Mouse (Mus musculus) lung, adult 2 months (tissue): ENCODE measurements at regions not wholly inside any gene's neighbourhood (a gene's known extent, or its start where the extent isn't known, plus 50 kb on each side); places are given as distances from the start of the nearest gene placed in this dataset.

ENCODE experiments used
- DNase-seq: peaks from one replicate; pipeline ENCODE4 v3.0.0; 2022
- H3K4me1 ChIP-seq: fragments of 200-500 bp; 2 replicates; pipeline ENCODE4 v1.6.1; 2011; ENCODE audit warnings: low read length; ENCODE audit not compliant: control insufficient read depth, insufficient read depth
- H3K4me3 ChIP-seq: fragments of 200-500 bp; replicated peaks from 2 replicates; pipeline ENCODE3; 2011; ENCODE audit warnings: low read depth, mild to moderate bottlenecking, control low read depth, low read length; ENCODE audit errors: extremely low read depth
- CTCF ChIP-seq: fragments of 200-500 bp; IDR thresholded peaks from 2 replicates; pipeline ENCODE4 v1.5.1; 2011; ENCODE audit warnings: mild to moderate bottlenecking, low read length, control low read depth; ENCODE audit not compliant: insufficient read depth
- POLR2A ChIP-seq: fragments of 200-500 bp; IDR thresholded peaks from 2 replicates; pipeline ENCODE4 v1.6.1; 2011; ENCODE audit warnings: low read depth, mild to moderate bottlenecking, control low read depth, low read length, borderline replicate concordance; ENCODE audit errors: extremely low read depth
- WGBS: fragments of 180-500 bp; shearing (Covaris S2); methylation state at CpG from one replicate; pipeline ENCODE4 v1.1.7; 2018; 5-methylcytosine and 5-hydroxymethylcytosine counted together

GRCm38 (mm10) chr12:25313212-25313611 lies 216.3 kb upstream of the Id2 start:
- H3K4me1 ChIP-seq, result peaks cover 6% of the 10 kb centered on the region
- TF ChIP-seq CTCF (no peak), POLR2A (no peak)
- DNase-seq, result no peak
- H3K4me3 ChIP-seq, result no peak overlapping the region

- TF ChIP-seq POLR2A (no peak), CTCF (no peak)
- Histone ChIP-seq H3K4me3 (no peak overlapping the region), H3K4me1 (peaks cover 6% of the 10 kb centered on the region)
- 71% methylated on average over 2 of the region's 2 CpGs for WGBS
- no peak for DNase-seq
Measured at GRCm38 (mm10) chr12:25312390-25312789, 215.4 kb upstream of the Id2 start.

DNA sequence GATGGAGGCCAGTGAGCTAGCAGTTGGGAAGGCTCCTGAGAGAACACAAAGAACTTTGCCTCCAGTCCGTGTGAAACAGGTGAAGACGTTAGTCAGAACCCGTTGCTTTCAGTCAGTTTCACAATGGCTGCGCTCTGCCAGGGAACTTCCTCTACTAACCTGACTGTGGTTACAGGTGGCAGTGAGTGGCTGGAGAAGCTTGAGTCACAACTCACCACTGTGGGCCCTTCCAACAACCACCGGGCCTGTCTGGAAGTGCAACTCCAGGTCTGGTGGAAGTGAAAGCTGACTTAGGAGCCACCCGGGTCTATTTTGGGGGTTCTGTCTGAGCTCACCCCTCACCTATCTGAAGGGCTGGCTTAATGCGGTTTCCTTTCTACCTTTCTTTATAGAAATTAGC lies 214.8 kb upstream of the Id2 start:
- H3K4me3 ChIP-seq, result no peak overlapping the region
- WGBS, result 66% methylated on average over 7 of the region's 7 CpGs

GRCm38 (mm10) chr12:25310293-25310946 lies 213.5 kb upstream of the Id2 start:
- 37% methylated on average over 6 of the region's 6 CpGs for WGBS
- DNase-seq, result peak; percentile 58
- Histone ChIP-seq H3K4me3 (no peak overlapping the region), H3K4me1 (peaks cover 6% of the 10 kb centered on the region)
- TF ChIP-seq CTCF, result no peak
- no peak for TF ChIP-seq POLR2A

More for the DNA sequence above, 214.8 kb upstream of the Id2 start:
- peaks cover 6% of the 10 kb centered on the region for H3K4me1 ChIP-seq
- DNase-seq, result no peak
- no peak for TF ChIP-seq POLR2A
- no peak for TF ChIP-seq CTCF

- WGBS, result 98% methylated on average over 6 of the region's 6 CpGs
- TF ChIP-seq CTCF, result no peak
- TF ChIP-seq POLR2A, result no peak
- no peak for DNase-seq
- Histone ChIP-seq H3K4me1 (peaks cover 6% of the 10 kb centered on the region), H3K4me3 (no peak overlapping the region)
Measured at GRCm38 (mm10) chr12:25309234-25309633, 212.3 kb upstream of the Id2 start.

GRCm38 (mm10) chr12:25305764-25306653 lies 209.1 kb upstream of the Id2 start:
- DNase-seq, result no peak

DNA sequence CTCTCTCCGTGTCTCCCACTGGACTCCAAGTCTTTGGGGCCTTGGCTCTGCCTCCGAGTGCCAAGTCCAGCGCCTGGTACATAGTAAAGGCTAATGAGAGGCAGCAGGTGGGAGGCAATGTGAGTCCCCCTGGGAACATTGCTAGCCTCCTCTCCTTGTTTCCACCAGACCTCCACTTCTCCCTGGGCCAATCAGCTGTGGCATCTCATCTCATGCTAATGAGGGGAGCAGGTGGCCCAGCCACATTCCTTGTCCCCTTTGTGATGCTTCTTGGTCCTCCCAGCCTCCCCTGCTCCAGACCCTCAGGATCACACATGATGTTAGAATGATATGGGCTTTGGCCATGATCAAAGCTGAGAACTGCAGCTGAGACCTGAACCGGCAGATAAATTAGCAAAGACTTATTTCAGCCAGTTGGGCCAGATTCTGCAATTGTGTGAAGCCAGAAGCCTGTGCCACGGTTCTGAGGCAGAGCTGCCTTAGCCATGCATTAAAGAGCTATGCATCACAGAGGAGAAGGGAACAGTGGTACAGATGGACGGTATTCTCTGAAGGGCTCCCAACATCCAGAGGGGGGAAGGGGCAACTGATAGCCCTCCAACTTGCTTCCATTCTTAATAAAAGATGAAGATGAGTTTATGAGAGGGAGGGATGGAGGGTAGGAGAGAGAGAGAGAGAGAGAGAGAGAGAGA lies 208.0 kb upstream of the Id2 start:
- Histone ChIP-seq H3K4me3 (no peak overlapping the region), H3K4me1 (peaks cover 4% of the 10 kb centered on the region; the same call in 1 of the 2 replicates)
- TF ChIP-seq POLR2A, result no peak
- TF ChIP-seq CTCF, result no peak
- 86% methylated on average over 6 of the region's 6 CpGs for WGBS
- DNase-seq, result no peak

More at GRCm38 (mm10) chr12:25305764-25306653, 209.1 kb upstream of the Id2 start:
- Histone ChIP-seq H3K4me3 (no peak overlapping the region), H3K4me1 (peaks cover 8% of the 10 kb centered on the region)
- 80% methylated on average over 12 of the region's 12 CpGs for WGBS
- TF ChIP-seq CTCF, result no peak
- TF ChIP-seq POLR2A, result no peak

GRCm38 (mm10) chr12:25303500-25304050 lies 206.6 kb upstream of the Id2 start:
- H3K4me3 ChIP-seq, result no peak overlapping the region
- 18% methylated on average over 7 of the region's 7 CpGs for WGBS
- H3K4me1 ChIP-seq, result peaks cover 4% of the 10 kb centered on the region; the same call in 1 of the 2 replicates
- TF ChIP-seq POLR2A (no peak), CTCF (no peak)
- DNase-seq, result peak; percentile 21

- 63% methylated on average over 9 of the region's 9 CpGs for WGBS
- TF ChIP-seq CTCF, result no peak
- TF ChIP-seq POLR2A, result no peak
- H3K4me3 ChIP-seq, result no peak overlapping the region
- peaks cover 4% of the 10 kb centered on the region; the same call in 1 of the 2 replicates for H3K4me1 ChIP-seq
- DNase-seq, result no peak
Measured at GRCm38 (mm10) chr12:25300804-25301390, 204.0 kb upstream of the Id2 start.
